Mouse (Mus musculus) embryonic fibroblast, embryonic 13.5 days (primary cell): ENCODE results near the gene Rpl31.

Experiments
- CTCF ChIP-seq: IDR thresholded peaks from 2 replicates; pipeline ENCODE4 v1.5.1; 2011; ENCODE audit warnings: mild to moderate bottlenecking, control low read depth, low read length, moderate library complexity, borderline replicate concordance; ENCODE audit not compliant: insufficient read depth
- POLR2A ChIP-seq: IDR thresholded peaks from 2 replicates; pipeline ENCODE4 v1.6.1; 2011; ENCODE audit warnings: low read depth, mild to moderate bottlenecking, control low read depth, low read length, moderate library complexity

DNA sequence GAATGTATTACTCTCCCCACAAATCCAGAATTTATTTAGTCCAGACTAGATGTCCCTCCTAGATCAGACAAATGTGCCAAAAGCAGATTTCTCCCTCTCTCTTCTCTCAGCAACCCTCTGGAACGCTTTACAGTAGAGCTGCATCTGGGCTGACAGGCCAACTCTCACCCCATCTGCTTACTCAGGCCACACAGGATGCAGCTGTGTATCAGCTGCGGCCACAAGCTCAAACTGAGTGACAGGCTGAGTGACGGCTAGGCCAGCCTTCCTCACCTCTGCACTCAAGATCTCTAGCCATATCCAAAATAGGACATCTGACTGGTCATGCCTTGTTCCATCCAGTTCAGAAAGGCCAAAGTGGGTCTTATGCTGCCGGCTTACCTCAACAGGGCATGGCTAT lies 28.7 kb downstream of the Rpl31 start:
- TF ChIP-seq POLR2A (no peak), CTCF (no peak)
